Mouse (Mus musculus) spleen, adult 2 months (tissue): ENCODE results near the gene Ttc6.

Experiments used
- CTCF ChIP-seq: fragments of 200-500 bp; IDR thresholded peaks from 2 replicates; pipeline ENCODE4 v1.5.1; 2011; ENCODE audit warnings: mild to moderate bottlenecking, inconsistent platforms; ENCODE audit not compliant: insufficient read depth, insufficient read length, insufficient replicate concordance; ENCODE audit errors: extremely low read depth
- POLR2A ChIP-seq: fragments of 200-500 bp; IDR thresholded peaks from 2 replicates; pipeline ENCODE4 v1.6.1; 2011; ENCODE audit warnings: low read depth, low read length, inconsistent platforms

- TF ChIP-seq CTCF (no peak), POLR2A (no peak)
These were observed 14.2 kb upstream of the Ttc6 start for GRCm38 (mm10) chr12:57549667-57550160.
